Mouse (Mus musculus) kidney, postnatal 0 days (tissue): ENCODE data around the gene H2-Eb1. TPM values are rescaled to one million over a fixed set of nuclear protein-coding genes. Genes with fewer than 3 reads are reported as not detected.

Source experiments
- ATAC-seq: fragments of 200-750 bp; cut with Nextera tagmentation; replicated peaks from 2 replicates; pipeline ENCODE4 v1.8.0; 2017; ENCODE audit warnings: low read depth, moderate number of reproducible peaks, moderate TSS enrichment, moderate library complexity; ENCODE audit not compliant: low FRiP score
- DNase-seq: peaks from one replicate; pipeline ENCODE4 v3.0.0-alpha.2; 2016; ENCODE audit warnings: low spot score
- H3K27ac ChIP-seq: fragments of 300-500 bp; sonication (generic); 2 replicates; pipeline ENCODE4 v1.5.1; 2014; ENCODE audit warnings: mild to moderate bottlenecking
- H3K27me3 ChIP-seq: fragments of 300-500 bp; sonication (generic); 2 replicates; pipeline ENCODE4 v1.6.1; 2014; ENCODE audit warnings: low read length, mixed read lengths; ENCODE audit not compliant: insufficient read depth
- H3K36me3 ChIP-seq: fragments of 300-500 bp; sonication (generic); 2 replicates; pipeline ENCODE4 v1.6.1; 2014; ENCODE audit warnings: low read length, mixed read lengths; ENCODE audit not compliant: insufficient read depth
- H3K4me1 ChIP-seq: fragments of 300-500 bp; sonication (generic); replicated peaks from 2 replicates; pipeline ENCODE4 v1.6.1; 2014; ENCODE audit warnings: antibody characterized with exemption, low read length, mixed read lengths; ENCODE audit not compliant: insufficient read depth
- H3K4me2 ChIP-seq: fragments of 300-500 bp; sonication (generic); 2 replicates; pipeline ENCODE4 v1.6.1; 2014; ENCODE audit warnings: mild to moderate bottlenecking, low read length, moderate library complexity, mixed read lengths
- H3K4me3 ChIP-seq: fragments of 300-500 bp; sonication (generic); replicated peaks from 2 replicates; pipeline ENCODE4 v1.5.1; 2014; ENCODE audit warnings: low read depth, low read length
- H3K9ac ChIP-seq: fragments of 300-500 bp; sonication (generic); 2 replicates; pipeline ENCODE4 v1.6.1; 2014; ENCODE audit warnings: low read depth, low read length
- H3K9me3 ChIP-seq: fragments of 300-500 bp; sonication (generic); replicated peaks from 2 replicates; pipeline ENCODE4 v1.6.1; 2016; ENCODE audit warnings: low read length, inconsistent platforms, mixed read lengths
- CTCF ChIP-seq: IDR thresholded peaks from 2 replicates; pipeline ENCODE4 v1.5.1; 2016; ENCODE audit warnings: antibody characterized with exemption, low read depth, mild to moderate bottlenecking, moderate library complexity
- WGBS: fragments of 180-500 bp; shearing (Covaris S2); extraction: QIAGEN DNeasy Blood & Tissue Kit; methylation state at CpG from one replicate; pipeline ENCODE4 v1.1.7; 2014; 5-methylcytosine and 5-hydroxymethylcytosine counted together
- polyA plus RNA-seq: library from polyadenylated mRNA; unstranded; fragments of >200 nt; fragmentation: Nextera tagmentation; extraction: Ambion mirVana; gene quantifications from 2 replicates; pipeline ENCODE4 v1.2.1, GENCODE M21; 2015

The H2-Eb1 gene
- polyA plus RNA-seq, 1 experiment from 2014 or later, result 14.3 TPM

DNA sequence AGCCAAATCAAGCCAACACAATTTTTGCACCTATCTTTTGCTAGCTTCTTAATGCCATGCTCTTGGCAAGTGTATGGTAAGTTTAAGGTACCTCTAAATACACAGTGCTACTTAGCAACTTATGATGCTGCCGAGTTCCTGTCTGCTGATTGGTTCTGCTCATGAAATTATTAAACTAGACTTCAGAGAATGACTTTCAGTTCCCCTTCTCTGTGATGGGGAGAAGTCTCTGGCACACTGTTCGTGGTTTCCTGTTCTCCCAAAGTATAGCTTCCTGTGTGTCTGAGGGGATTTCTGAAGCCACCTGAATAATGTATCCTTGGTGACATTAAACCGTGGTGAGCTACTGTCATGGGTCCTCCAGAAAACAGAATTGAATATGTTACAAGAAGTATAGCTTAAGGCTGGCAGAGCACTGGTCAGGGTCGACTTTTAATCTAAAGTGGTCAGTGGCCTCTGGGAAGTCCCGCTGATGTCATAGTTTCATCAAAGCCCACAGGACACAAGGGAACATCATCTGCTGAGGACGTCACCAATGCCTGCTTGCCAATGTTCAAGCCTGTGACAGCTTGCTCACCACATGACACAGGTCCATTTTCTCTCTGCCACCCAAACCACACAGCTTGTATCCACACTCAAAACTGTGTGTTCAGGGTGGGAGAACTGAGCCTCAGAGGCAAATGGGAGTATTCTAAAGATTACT, 42.1 kb downstream of the H2-Eb1 start:
- Histone ChIP-seq H3K4me2 (no peak overlapping the region), H3K4me1 (no peaks in the 10 kb centered on the region), H3K36me3 (no peaks in the 10 kb centered on the region), H3K9ac (no peak overlapping the region), H3K9me3 (no peaks in the 10 kb centered on the region), H3K4me3 (no peak overlapping the region), H3K27me3 (no peaks in the 10 kb centered on the region), H3K27ac (no peak overlapping the region)
- no peak for ATAC-seq
- peak; percentile 60 for DNase-seq
- WGBS, result 67% methylated on average over 6 of the region's 6 CpGs
- no peak for TF ChIP-seq CTCF

DNA sequence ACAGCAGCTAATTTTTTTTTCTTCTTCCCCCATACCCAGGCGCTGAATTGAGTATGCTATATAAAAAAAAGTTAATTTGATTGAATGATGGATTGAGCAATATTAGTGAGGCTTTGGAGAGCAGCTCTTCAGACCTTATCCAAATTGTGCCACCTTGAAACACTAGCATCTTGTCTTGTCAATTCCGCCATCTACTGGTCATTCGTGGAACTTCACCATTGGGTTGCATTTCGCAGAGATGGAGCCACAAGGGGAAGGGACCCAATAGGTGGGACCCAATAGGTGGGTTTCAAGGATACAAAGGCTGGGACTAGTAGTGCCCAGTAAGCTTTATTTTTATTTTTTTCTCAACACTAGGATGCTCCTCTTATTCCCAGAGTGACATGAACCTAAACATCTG, 43.8 kb downstream of the H2-Eb1 start:
- peak; percentile 83 for DNase-seq
- WGBS, result 6% methylated on average over 4 of the region's 4 CpGs
- Histone ChIP-seq H3K27me3 (no peaks in the 10 kb centered on the region), H3K9me3 (no peaks in the 10 kb centered on the region), H3K27ac (no peak overlapping the region), H3K4me2 (no peak overlapping the region), H3K9ac (no peak overlapping the region), H3K4me1 (no peaks in the 10 kb centered on the region), H3K4me3 (no peak overlapping the region), H3K36me3 (no peaks in the 10 kb centered on the region)
- no peak; the same call in 1 of the 2 replicates for ATAC-seq
- TF ChIP-seq CTCF, result peak; percentile 93

DNA sequence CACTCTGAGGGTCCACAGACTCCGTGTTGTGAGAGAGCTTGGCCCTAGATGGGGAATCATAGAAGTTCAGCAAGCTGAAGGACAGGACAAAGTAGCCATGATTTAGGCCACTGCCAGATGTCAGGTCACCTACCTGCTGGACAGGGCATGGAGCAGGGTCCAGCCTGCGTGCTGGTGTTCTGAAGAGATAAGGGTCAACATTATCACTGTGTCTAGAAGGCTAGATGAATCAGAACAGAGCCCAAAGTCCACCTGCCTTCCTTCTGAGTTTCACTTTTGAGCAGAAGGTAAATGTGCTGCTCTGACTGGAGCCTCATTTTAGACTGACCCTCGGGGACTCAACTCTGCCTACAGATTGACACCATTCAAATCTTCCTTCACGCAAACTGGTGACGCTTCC, 48.9 kb downstream of the H2-Eb1 start, which contains the start of gene Btnl2:
Btnl2 (plus strand) TSS at position 284 of the 400 bp plus-strand sequence.
- TF ChIP-seq CTCF, result no peak
- no peaks in the 10 kb centered on the region for H3K4me1 ChIP-seq
- no peak within 1 kb of the TSS for H3K4me2 ChIP-seq
- 86% methylated on average over 5 of the region's 5 CpGs for WGBS
- no peak within 1 kb of the TSS for H3K4me3 ChIP-seq
- H3K27me3 ChIP-seq, result no peaks in the 10 kb centered on the region
- H3K36me3 ChIP-seq, result no peaks in the 10 kb centered on the region
- H3K27ac ChIP-seq, result no peak within 1 kb of the TSS
- DNase-seq, result no peak
- no peak within 1 kb of the TSS for H3K9ac ChIP-seq
- no peak for ATAC-seq
- H3K9me3 ChIP-seq, result no peaks in the 10 kb centered on the region

DNA sequence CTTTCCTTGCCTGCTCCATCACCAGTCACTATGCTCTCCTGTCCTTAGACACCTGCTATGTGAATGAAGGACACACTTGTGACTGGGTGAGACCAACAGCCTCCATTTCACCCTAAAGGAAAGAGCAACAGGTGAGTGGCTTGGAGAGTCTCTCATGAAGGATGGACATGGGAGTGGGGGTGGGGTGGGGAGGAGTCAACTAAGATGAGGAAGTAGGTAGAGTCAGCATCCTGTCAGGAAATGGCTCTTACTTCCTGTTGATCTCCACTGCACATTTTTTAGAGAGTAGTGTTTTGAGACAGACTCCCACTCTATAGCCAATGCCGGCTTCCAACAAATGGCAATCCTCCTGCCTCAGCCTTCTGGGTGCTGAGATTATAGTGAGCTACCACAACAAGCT, 49.3 kb downstream of the H2-Eb1 start:
- DNase-seq, result no peak
- Histone ChIP-seq H3K4me2 (no peak overlapping the region), H3K9me3 (no peaks in the 10 kb centered on the region), H3K4me3 (no peak overlapping the region), H3K27me3 (no peaks in the 10 kb centered on the region), H3K4me1 (no peaks in the 10 kb centered on the region), H3K36me3 (no peaks in the 10 kb centered on the region), H3K9ac (no peak overlapping the region), H3K27ac (no peak overlapping the region)
- no peak for ATAC-seq
- WGBS, result 76% methylated on average over 1 of the region's 1 CpGs
- TF ChIP-seq CTCF, result no peak

DNA sequence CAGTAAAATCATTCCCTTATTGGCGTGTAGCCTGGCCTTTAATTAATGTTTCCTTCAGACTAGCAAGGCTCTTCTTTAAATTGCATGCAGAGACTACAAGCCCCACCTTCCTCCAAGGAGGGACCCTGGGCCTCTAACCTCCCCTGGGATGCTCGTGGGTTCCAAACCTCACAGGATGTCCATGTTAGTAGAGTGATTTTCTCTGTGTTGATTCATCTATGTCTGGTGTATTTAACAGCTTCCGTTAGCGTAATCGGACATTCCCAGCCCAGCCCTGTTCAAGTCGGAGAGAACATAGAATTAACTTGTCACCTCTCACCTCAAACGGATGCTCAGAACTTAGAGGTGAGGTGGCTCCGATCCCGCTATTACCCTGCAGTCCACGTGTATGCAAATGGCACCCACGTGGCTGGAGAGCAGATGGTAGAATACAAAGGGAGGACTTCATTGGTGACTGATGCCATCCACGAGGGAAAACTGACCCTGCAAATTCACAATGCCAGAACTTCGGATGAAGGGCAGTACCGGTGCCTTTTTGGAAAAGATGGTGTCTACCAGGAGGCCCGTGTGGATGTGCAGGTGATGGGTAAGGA, 57.4 kb downstream of the H2-Eb1 start:
- H3K27me3 ChIP-seq, result no peaks in the 10 kb centered on the region
- ATAC-seq (no peak), DNase-seq (no peak)
- no peaks in the 10 kb centered on the region for H3K9me3 ChIP-seq
- 82% methylated on average over 15 of the region's 15 CpGs for WGBS
- H3K36me3 ChIP-seq, result no peaks in the 10 kb centered on the region
- no peak overlapping the region for H3K27ac ChIP-seq
- no peaks in the 10 kb centered on the region for H3K4me1 ChIP-seq
- H3K9ac ChIP-seq, result no peak overlapping the region
- no peak overlapping the region for H3K4me2 ChIP-seq
- no peak overlapping the region for H3K4me3 ChIP-seq
- no peak for TF ChIP-seq CTCF

DNA sequence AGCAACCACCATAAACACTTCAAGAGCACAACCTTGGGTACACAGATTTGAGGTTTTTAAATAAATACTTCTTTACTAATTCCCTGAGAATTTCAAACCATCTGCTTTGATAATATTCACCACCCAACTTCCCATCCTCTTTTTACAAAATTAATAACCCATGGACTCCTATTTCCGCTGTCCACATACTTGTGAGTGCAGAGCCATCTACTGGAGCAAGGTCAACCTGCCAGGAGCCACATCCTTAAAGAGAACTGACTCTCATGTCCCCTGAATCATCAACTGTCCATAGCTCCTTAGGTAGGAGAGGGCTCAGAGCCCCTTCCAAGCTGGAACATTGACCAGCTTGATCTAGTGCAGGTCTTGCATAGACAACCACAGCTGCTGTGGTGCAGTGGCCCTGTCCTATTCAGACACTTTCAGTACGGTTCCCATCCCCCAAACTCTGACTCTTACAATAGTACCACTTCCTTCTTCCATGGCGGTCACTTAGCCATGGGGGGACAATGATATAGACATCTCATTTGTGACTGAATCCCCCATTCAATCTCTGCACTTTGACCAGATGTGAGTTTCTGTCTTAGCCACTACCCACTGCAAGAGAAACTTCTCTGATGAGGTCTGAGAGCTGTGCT, 58.1 kb downstream of the H2-Eb1 start:
- WGBS, result 80% methylated on average over 3 of the region's 3 CpGs
- H3K27me3 ChIP-seq, result no peaks in the 10 kb centered on the region
- H3K27ac ChIP-seq, result no peak overlapping the region
- no peak overlapping the region for H3K4me3 ChIP-seq
- H3K9me3 ChIP-seq, result no peaks in the 10 kb centered on the region
- H3K4me1 ChIP-seq, result no peaks in the 10 kb centered on the region
- H3K9ac ChIP-seq, result no peak overlapping the region
- ATAC-seq (no peak), DNase-seq (no peak)
- peak; percentile 16; the same call in 1 of the 2 replicates for TF ChIP-seq CTCF
- H3K36me3 ChIP-seq, result no peaks in the 10 kb centered on the region
- no peak overlapping the region for H3K4me2 ChIP-seq
